Mouse (Mus musculus) urinary bladder, adult 18-20 months (tissue): ENCODE results near the gene Chn2.
A peak's percentile ranks its signal among the peaks of the same experiment; 100 is the strongest.

Experiments
- DNase-seq, 2 experiments: peaks; one replicate each; pipeline ENCODE4 v3.0.0; 2022; ENCODE audit warnings: low spot score in 2 of 2, mixed read lengths in 2 of 2

Chn2 gene

DNA sequence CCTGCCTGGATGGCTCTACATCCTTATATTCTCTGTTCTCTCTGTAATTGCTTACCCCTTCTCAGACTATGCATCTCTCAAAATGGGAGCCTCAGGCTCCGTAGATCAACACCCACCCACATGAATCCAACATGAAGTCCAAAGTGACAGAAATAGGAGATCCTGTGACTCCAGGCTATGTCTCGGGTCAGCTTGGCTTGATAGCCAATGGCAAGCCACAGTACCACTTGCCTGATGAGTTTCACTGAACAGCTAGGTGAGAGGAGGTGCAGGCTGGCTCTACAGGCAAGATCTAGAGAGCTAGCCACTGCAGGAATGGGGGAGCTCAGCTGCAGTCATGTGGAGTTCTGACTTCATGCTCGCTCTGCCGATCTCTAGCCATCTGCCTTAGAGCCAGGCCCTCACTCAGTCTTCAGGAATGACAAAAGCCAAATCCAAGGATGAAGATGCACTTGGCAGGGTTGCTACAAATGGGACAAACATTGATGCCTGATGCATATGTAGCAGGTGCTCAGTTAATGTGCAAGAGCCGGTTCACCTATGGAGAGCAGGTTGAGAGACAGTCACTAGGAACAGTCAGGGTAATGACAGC lies 158.6 kb downstream of the Chn2 start:
- no peak for DNase-seq

DNA sequence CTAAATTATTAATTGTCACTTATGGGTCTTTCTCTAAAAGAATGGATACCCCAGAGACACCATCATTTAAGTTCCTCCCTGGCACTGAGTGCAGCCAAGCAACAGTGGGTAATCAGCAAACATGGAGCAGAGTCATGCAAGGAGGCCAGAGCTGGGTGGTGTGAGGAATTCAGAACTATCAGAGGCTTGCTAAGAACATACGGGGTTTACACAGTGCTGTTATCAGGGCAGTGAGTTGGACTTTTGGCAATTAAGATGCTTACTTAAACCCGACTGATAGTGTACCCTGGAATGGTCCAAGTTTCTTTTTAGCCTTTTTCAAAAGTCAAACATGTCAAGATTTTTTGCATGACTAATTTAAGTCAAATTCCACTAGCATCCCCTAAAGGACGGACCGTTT lies 160.2 kb downstream of the Chn2 start:
- DNase-seq = no peak

DNA sequence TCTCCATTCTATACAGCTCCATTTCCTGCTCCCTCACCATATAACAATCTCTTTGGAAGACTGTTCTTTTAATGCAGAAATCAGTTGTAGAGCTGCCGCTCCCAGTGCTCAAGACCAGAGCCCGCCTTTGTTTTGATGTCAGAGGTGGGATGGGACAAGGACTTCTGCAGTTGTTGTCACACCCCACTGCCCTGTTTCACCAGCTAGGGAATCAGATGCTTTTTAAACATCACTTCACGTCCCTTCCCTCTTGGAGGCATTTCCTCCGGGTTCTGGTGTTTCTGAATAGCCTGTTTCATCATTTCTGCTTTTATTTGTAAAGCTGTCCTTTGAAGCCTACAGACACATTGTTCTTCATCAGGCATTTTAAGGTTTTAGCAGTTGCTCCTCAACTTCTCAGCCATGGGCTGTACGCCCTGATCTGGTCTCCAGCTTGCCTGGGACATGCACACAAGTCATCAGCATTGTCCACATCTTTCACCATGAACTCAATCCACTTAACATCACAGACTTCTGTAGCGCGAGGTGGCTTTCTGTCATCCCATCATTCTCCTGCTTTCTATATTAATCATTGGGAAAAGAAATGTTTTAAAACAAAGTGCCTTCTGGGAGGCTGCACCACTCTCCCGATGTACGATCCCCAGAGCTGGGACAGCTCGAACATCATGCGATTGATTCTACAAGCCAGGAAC lies 160.8 kb downstream of the Chn2 start:
- no peak for DNase-seq

DNA sequence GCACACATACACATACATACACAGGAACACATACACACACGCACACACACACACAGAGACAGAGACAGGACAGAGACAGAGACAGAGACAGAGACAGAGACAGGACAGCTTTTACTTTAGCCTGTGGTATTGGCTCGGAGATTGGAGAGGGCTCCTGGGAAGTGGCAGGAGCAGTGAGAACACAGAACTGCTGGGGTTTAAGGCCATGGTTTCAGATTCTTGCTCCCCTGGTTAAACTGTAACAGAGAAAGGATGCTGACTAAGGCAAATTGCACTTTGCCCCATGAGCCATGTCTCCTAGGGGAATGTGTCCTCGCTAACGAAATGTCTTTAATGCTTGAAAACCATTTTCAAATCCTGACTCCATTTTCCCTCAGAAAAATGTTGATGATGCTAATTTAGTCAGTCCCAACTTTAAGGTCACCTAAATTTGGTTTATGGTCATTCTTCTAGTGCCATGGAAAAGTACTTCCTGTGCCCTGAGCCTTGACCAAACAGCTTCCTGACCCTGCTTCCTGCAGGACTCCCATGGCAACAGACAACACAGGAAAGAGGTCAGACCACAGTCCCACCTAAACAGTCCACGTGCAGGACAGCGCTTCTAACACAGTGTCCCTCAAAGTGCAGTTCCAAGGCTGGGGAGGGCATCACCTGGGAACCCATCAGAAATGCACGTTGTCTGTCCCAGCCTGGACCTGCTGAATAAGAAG lies 163.1 kb downstream of the Chn2 start:
- no peak for DNase-seq

DNA sequence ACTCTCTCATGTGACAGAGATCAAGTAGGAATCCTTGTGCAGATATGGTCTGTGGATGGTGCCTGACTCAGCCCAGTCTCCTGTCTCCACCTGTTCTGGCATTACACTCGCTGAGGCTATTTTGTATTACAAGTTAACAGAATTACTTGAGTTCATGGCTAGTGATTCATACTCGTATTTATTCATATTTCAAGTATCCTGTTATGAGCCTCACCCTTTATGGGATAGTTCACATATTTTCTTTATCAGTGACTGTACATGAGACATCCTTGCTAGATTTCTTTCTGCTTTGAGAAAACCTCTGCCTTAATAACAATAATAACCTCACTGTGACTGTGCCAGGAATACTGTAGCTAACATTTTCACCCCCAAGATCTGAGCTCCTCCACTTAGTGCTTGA lies 164.0 kb downstream of the Chn2 start:
- DNase-seq = no peak

DNA sequence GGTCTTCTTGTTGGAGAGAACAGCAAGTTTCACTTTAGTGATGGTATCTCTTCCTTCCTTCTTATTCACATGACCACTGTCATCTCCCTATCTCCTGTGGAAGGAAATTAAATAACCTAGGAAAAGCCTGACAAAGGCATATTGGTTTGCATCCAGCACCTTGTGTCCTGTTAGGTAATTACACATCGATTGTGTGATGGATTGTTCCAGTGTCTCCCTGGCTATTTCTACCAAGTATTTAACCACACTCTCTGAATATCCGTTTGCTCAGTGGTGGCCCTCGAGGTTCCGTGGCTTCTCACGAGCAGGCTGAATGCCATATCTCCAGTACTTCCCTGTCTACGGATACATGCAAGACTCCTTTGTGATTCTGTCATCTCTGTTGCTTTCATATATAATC lies 164.6 kb downstream of the Chn2 start:
- DNase-seq = no peak

DNA sequence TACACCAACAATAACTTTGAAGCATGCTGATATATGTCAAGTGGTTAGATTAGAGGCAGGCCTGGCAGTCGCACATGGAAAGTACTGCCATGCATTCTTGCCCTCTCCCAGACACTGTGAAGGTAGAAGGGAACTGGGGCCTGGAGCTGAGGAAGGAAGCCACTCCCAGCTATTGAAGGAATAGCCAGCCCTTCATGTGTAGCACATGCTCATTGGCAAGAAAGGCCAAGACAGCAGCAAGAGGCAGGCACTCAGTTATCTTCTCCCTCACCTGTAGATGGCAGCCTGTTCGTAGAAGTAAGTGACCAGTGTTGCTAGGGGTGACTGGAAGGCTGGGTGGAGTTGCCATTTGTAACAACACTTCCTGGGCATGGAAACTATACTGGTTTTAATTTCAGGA lies 165.6 kb downstream of the Chn2 start:
- DNase-seq = no peak

DNA sequence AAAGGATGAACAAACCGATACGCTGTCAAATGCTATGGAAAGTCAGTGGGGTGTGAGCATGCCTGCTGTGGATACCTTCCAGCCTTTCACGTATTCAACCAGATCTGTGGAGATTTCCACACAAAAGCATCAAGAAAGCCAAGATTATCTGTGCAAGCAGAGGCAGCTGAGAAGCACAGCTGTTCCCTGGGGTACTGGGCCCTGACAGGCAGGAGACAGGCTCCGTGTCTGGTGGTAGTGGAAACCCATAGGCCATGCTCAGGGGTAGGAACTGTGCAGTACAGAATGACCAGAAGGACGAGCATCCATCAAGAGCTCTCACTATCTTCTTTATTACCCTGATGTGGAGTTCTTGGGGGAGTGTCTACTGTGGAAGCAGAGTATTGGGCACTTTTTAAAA lies 166.1 kb downstream of the Chn2 start:
- no peak for DNase-seq

DNA sequence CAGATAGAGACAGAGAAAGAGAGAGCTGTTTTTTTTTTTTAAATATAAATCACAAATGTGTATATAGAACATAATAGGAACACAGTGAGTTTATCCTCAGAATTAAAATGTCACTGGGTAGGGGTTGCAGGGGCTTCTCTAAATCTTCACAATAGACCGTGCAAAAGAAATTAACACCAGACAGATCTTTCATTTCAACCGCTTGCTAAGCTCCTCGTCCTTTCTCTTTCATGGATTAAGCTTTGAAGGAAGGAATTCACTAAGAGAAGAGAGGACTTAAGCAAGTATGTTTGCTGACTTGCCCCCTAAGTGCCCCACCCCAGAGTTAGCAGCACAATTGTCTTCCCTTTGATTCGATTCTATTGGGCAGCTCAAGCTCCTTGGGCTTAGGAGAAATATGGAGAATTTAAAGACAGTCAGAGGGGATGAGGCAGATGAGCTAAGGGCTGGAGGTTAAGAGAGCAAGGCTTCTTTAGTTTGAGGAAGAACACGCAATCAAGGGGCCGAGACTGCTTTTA lies 166.9 kb downstream of the Chn2 start:
- DNase-seq = no peak

DNA sequence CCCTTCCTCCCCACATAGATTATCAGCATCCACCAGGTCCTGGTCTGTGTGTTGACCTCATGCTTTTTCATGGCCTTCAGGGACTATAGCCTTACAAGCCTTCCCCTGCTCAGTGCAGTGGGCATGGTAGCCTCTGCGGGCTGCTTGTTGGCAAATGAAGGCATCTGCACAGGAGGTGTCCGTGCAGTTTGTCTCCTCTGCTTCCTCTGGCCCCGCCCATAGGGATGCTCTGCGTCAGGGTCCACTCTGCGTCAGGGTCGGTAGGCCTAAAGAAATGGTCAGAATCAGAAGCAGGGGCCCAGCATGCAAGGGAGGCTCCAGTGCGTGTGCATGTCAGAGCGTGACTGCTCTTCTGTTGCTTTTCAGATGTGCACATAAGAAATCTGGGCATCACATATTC lies 169.4 kb downstream of the Chn2 start:
- no peak for DNase-seq

DNA sequence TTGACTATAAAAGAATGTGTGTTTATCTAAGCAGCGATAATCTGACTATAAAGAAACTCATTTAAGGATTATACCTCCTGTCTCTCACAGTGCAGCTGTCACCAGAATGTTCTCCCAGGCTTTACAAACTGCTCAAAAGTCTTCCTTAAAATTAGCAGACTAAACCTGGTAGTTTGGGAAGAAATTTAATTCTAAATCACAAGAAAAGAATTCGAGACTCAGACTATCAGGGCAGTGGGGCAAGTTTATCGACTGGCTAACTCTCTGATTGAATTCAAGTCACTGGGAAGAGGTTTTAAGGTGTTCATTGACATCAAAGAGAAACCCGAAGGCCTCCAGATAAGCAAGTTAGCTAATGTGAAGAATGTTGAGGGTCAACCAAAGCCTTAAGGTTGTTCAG lies 171.6 kb downstream of the Chn2 start:
- no peak for DNase-seq

DNA sequence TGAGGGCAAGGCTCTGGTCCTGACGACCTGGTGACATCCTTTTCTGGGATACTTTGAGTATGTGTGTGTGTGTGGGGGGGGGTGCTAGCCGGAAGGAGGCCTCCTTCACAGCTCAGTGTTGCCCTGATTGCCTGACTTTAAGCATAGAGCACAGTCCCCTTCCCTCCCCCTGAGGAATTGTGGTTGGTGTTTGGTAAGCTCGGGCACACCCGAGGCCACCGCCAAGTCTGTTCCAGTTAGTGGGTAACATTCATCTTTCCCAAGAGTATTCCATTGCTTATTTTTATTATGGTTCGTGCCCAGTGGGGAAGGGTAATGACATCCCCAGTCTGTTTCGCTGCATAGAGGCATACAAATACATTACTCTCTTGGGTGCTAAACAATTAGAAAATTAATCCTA lies 172.6 kb downstream of the Chn2 start:
- DNase-seq = no peak

DNA sequence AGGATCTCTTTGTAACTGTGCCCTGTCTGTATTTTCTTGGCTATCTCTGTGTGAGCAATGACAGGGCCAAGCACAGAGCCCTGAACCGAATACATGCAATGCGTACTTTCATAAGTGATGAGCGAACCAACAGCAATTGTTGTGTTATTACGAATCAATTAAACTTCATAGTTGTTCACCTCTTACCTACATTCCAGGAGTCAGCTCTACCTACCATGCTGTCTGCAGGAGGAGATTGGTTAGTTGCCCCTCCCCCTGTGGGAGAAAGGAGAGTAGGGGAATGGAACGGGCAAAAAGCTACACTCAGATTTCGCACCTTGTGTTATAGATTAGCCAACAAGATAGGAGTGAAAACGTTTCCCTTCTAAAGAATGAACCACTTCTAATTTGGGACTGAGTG lies 174.4 kb downstream of the Chn2 start:
- no peak for DNase-seq

DNA sequence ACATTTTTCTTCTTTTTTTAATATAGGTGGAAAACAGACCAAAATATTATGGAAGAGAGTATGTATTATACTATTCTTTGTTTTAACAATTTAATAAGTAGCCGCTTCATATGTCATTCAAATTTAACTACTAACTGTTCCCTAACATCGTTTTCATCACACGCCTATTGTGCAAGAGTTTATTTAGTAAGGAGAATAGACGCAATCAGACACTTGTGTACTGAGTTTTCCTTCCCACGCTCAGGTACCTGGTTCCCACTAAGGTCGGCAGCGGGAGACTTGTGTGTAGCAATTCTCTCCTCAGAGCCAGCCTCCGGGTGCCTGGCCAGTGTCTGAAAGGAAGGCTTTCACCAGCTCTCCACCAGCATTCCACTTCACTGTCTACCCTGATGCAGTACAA lies 176.3 kb downstream of the Chn2 start:
- DNase-seq = no peak

DNA sequence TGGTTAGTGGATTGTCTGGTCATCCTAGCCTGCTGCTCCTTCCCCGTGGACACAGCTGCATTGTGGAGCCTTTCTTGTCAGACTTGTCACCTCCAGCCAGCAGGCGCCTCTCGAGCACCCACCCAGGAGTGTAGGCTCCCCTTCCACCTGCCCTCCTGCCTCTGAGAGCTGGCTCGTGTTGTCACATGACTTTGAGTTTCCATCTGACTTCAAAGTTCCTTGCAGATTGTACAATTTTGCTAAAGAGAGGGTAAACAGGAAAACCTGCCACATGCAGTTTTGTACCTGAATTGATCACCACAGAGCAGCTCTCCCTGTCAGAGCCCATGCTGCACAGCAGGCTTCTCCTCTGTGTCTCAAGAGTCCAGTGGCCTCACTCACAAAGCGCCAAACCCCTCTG lies 177.2 kb downstream of the Chn2 start:
- no peak for DNase-seq

DNA sequence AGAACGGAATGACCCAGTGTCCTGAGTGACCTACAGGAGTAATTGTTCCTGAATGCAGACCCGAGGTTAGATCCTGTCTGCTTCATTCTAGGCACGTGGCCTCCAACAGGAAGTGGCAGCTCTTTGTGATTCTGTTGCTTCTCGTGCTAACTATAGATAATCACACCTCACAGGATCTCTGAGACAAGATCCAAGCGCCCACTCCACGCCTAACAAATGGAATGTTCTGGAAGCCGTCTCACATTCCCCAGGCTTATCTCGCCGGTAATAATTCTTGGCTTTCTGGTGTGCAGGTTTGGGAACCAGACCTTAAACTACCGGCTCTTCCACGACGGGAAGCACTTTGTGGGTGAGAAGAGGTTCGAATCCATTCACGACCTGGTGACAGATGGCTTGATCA lies 180.8 kb downstream of the Chn2 start:
- DNase-seq = no peak

DNA sequence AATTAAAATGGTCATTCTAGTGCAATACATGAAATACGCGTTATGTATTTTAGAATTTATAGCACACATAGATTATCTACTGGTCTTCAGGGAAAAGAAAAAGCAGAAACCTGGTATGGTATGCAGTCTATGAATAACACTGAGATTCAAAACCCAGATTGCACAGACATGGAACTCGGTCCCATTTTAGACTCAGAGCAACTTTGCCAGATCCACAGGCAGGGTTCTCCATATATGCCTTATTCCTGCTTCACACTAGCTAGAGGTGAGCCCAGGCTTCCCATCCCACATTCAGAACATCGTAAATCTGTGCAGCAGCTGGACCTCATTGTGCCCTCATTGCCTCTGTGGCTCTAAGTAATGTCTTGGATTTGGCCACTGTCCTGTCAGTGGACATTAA lies 184.2 kb downstream of the Chn2 start:
- no peak for DNase-seq

DNA sequence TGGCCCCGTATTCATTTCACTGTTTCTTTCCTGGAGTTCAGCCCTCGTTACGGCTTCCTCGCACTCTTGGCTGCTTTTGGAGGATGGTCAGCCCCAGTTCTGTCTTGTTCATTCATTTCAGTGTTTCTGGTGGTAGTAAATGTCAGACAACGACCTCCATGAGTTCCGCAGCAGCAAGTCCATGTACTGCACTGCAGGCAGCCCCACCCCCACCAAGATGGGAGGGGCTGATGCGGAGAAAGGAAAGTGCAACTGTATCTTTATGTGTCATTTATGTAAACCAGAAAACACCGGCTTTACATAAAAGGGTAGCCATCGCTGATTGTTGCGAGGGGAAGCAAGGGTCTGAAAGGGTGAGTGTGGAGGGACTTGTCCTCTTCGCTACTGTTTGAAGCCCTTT lies 185.0 kb downstream of the Chn2 start:
- no peak for DNase-seq

DNA sequence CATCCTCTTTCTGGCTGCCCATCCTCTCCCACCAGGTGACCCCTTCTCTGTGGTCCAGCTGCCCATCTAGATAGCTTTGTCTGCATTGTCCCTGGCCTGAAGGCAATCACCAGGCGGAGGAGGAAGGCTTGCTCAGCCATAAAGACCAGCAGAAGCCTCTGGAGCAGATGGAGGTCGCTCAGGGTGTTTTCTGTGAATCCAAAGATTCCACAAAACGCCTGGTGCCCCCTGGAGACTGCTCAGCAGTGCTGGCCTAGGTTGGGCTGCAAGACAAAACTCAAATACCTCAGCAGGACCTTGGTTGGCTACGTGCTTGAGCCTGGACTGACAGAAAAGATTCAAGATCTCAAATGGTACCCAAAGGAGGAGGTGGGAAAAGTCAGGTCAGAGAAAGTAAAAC lies 186.0 kb downstream of the Chn2 start:
- no peak for DNase-seq

DNA sequence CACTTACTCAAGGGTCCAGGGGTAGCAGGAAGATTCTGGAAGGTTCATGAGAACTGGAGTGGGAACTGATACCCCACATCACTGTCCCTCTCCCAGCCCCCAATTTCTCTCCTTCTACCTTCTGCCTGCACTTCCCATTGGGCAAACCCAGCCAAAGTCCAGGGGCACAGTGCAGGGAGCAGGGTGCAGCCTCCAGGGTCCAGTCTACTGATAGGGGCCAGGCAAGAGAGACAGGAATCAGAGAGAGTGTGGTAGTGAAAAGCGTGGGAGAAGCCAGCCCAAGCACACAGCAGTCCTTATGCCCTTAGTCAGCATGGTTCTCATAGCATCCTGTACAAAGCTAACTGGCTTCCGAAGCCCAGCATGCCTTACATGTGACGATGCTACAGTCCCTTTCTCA lies 187.7 kb downstream of the Chn2 start:
- DNase-seq = no peak

DNA sequence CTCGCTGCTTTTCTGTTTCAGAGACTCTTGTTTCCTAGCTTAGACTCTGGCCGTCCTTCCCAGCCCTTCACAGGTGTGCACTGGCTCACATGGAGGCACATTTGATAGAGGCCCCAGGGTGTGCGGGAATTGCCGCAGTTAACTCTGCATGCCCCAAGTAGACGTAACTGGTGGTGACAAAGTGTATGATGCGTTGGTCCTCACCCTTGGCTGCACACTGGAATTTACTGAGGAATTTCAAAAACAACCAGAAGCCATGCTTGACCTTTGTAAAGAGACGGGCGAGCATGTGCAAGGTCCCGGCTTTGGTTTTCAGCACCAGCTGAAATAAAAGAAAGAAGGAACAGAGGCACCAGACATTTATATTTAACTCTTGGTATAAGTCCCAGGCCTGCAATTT lies 189.1 kb downstream of the Chn2 start:
- no peak for DNase-seq

DNA sequence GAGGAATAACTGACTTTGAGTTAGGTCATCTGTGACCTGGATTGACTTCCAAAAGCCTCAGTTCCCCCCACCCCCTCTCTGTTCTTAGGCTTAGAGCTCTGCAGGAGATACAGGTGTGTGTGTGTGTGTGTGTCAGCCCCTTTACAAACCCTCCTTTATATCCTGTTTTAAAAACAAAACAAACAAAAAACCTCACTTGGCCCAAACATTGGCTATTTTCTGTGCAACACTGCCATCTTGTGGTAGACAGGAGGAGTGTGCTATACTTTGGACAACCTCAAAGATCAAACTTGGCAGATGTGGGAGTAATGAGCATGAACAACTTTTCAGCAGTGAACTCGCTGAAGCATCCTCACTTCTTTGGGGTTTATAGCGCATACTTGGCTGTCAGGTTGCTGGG lies 189.5 kb downstream of the Chn2 start:
- DNase-seq = peak; percentile 9 to 15
